Mouse (Mus musculus): ENCODE results near the gene Git1.

The Git1 gene

GRCm38 (mm10) chr11:77501392-77501791 is 8.0 kb downstream of the Git1 start:
- peak; percentile 78 for DNase-seq (ENCODE audit: low read depth, low spot score)

GRCm38 (mm10) chr11:77501971-77502370 is 8.6 kb downstream of the Git1 start:
- DNase-seq (ENCODE audit: low read depth, low spot score), result no peak

GRCm38 (mm10) chr11:77502481-77502880 is 9.1 kb downstream of the Git1 start:
- DNase-seq (ENCODE audit: low read depth, low spot score), result no peak

- DNase-seq (ENCODE audit: low read depth, low spot score), result no peak
Measured at GRCm38 (mm10) chr11:77503511-77503910, 10.1 kb downstream of the Git1 start.

GRCm38 (mm10) chr11:77504377-77504776 is 11.0 kb downstream of the Git1 start:
- DNase-seq (ENCODE audit: low read depth, low spot score), result no peak

GRCm38 (mm10) chr11:77505291-77505980 is 12.1 kb downstream of the Git1 start:
- DNase-seq (ENCODE audit: low read depth, low spot score), result no peak

- no peak for DNase-seq (ENCODE audit: low read depth, low spot score)
Measured at GRCm38 (mm10) chr11:77506273-77506672, 12.9 kb downstream of the Git1 start.

GRCm38 (mm10) chr11:77506941-77507340 is 13.6 kb downstream of the Git1 start:
- DNase-seq (ENCODE audit: low read depth, low spot score), result no peak

GRCm38 (mm10) chr11:77507426-77507825 is 14.1 kb downstream of the Git1 start:
- no peak for DNase-seq (ENCODE audit: low read depth, low spot score)

- DNase-seq (ENCODE audit: low read depth, low spot score), result peak; percentile 85
Measured at GRCm38 (mm10) chr11:77508068-77509021, 15.0 kb downstream of the Git1 start.

- no peak for DNase-seq (ENCODE audit: low read depth, low spot score)
Measured at GRCm38 (mm10) chr11:77511336-77511735, 18.0 kb downstream of the Git1 start.

- peak; percentile 94 for DNase-seq (ENCODE audit: low read depth, low spot score)
Measured at GRCm38 (mm10) chr11:77512891-77513810, 19.8 kb downstream of the Git1 start.

- no peak for DNase-seq (ENCODE audit: low read depth, low spot score)
Measured at GRCm38 (mm10) chr11:77513811-77514170, 20.4 kb downstream of the Git1 start.

GRCm38 (mm10) chr11:77514281-77514831 is 21.0 kb downstream of the Git1 start:
- DNase-seq (ENCODE audit: low read depth, low spot score), result no peak

GRCm38 (mm10) chr11:77514832-77515636 is 21.7 kb downstream of the Git1 start, which contains the start of gene Abhd15:
TSS of gene Abhd15 (plus strand) at chr11:77515121.
- DNase-seq (ENCODE audit: low read depth, low spot score), result peak; percentile 73

- peak; percentile 40 for DNase-seq (ENCODE audit: low read depth, low spot score)
Measured at GRCm38 (mm10) chr11:77515637-77516552, 22.5 kb downstream of the Git1 start, which contains the start of gene Trp53i13. TSS of gene Trp53i13 (minus strand) at chr11:77515980.

GRCm38 (mm10) chr11:77516553-77517425 is 23.4 kb downstream of the Git1 start:
- no peak for DNase-seq (ENCODE audit: low read depth, low spot score)

All from CD4-positive helper T cell, adult 2 months (primary cell).